Mouse (Mus musculus) heart, embryonic 14.5 days (tissue): ENCODE measurements around the gene Aaed1. TPM values are rescaled to one million over a fixed set of nuclear protein-coding genes. Genes with fewer than 3 reads are reported as not detected.
A peak's percentile ranks its signal among the peaks of the same experiment; 100 is the strongest.

Source experiments
- ATAC-seq: fragments of 200-750 bp; cut with Nextera tagmentation; 2 replicates; pipeline ENCODE4 v1.8.0; 2017; ENCODE audit warnings: low read depth, moderate TSS enrichment; ENCODE audit not compliant: insufficient number of reproducible peaks, insufficient read depth, low FRiP score
- H3K27ac ChIP-seq, 2 experiments: fragments of 200-500 bp in 1 of 2; fragments of 300-500 bp in 1 of 2; sonication (generic) in 1 of 2; replicated peaks in 1 of 2; 2 replicates each; pipeline ENCODE4 v1.5.1; 2012 to 2014; ENCODE audit warnings: low read depth in 2 of 2, low read length in 2 of 2, control low read depth in 1 of 2, mild to moderate bottlenecking in 1 of 2, mixed read lengths in 1 of 2; ENCODE audit not compliant: control insufficient read depth in 1 of 2, insufficient read depth in 1 of 2
- H3K27me3 ChIP-seq: fragments of 300-500 bp; sonication (generic); 2 replicates; pipeline ENCODE4 v1.6.1; 2014; ENCODE audit warnings: mild to moderate bottlenecking, low read length, control low read depth; ENCODE audit not compliant: control insufficient read depth, insufficient read depth
- H3K36me3 ChIP-seq: fragments of 300-500 bp; sonication (generic); 2 replicates; pipeline ENCODE4 v1.6.1; 2014; ENCODE audit warnings: mild to moderate bottlenecking, control low read depth, low read length, mixed read lengths; ENCODE audit not compliant: control insufficient read depth, insufficient read depth
- H3K4me1 ChIP-seq, 2 experiments: fragments of 200-500 bp in 1 of 2; fragments of 300-500 bp in 1 of 2; sonication (generic) in 1 of 2; 2 replicates each; pipeline ENCODE4 v1.6.1; 2012 to 2014; ENCODE audit warnings: low read length in 2 of 2, control low read depth in 1 of 2, mixed read lengths in 1 of 2; ENCODE audit not compliant: control insufficient read depth in 2 of 2, insufficient read depth in 2 of 2
- H3K4me2 ChIP-seq: fragments of 300-500 bp; sonication (generic); 2 replicates; pipeline ENCODE4 v1.6.1; 2014; ENCODE audit warnings: mild to moderate bottlenecking, low read length
- H3K4me3 ChIP-seq, 2 experiments: fragments of 200-500 bp in 1 of 2; fragments of 300-500 bp in 1 of 2; sonication (generic) in 1 of 2; 2 replicates each; pipeline ENCODE4 v1.5.1; 2012 to 2014; ENCODE audit warnings: low read length in 2 of 2, mild to moderate bottlenecking in 2 of 2, control low read depth in 1 of 2, low read depth in 1 of 2, moderate library complexity in 1 of 2; ENCODE audit not compliant: control insufficient read depth in 1 of 2, insufficient read depth in 1 of 2
- H3K9ac ChIP-seq: fragments of 300-500 bp; sonication (generic); 2 replicates; pipeline ENCODE4 v1.6.1; 2014; ENCODE audit warnings: mild to moderate bottlenecking, low read length
- H3K9me3 ChIP-seq: fragments of 300-500 bp; sonication (generic); 2 replicates; pipeline ENCODE4 v1.6.1; 2016; ENCODE audit warnings: low read length, control low read depth; ENCODE audit not compliant: control insufficient read depth
- WGBS: fragments of 180-500 bp; shearing (Covaris S2); extraction: QIAGEN DNeasy Blood & Tissue Kit; methylation state at CpG from one replicate; pipeline ENCODE4 v1.1.7; 2014; 5-methylcytosine and 5-hydroxymethylcytosine counted together
- polyA plus RNA-seq: library from polyadenylated mRNA; unstranded; fragments of >200 nt; fragmentation: Nextera tagmentation; extraction: Ambion mirVana; gene quantifications from 2 replicates; pipeline ENCODE4 v1.2.1, GENCODE M21; 2014

Aaed1 gene
- polyA plus RNA-seq, 1 experiment from 2014 or later: 78.3 TPM

DNA sequence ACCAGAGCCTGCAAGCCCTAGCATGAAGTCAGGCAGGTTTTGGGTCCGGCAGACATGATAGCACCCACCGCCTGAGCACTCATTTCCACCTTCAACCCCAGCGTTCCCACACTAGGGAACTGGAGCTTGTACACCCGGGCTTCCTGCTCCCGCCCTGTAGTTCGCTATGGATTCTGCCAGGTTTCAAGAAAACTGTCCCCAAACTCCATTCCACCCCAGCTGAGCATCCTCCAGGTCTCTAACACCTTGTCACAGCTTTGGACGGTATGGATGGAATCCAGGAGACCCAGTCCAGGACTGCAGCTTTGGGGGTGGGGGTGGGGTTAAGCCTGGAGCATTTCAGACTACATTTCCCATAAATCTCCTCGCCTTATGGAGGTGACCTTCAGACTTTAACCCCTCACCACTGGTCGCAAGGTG lies 31.6 kb upstream of the Aaed1 start:
- Histone ChIP-seq H3K4me1 (peaks cover 0 to 2% of the 10 kb centered on the region in 2 experiments; a peak in 1 of 4 replicates), H3K27ac (peak overlapping the region; percentile 21 to 24; a peak in 2 of 4 replicates), H3K4me2 (peak overlapping the region; percentile 95), H3K9me3 (no peaks in the 10 kb centered on the region), H3K4me3 (peak overlapping the region; percentile 55 to 84), H3K27me3 (no peaks in the 10 kb centered on the region), H3K36me3 (no peaks in the 10 kb centered on the region), H3K9ac (peak overlapping the region; percentile 81)
- 2% methylated on average over 9 of the region's 9 CpGs for WGBS
- no peak for ATAC-seq

DNA sequence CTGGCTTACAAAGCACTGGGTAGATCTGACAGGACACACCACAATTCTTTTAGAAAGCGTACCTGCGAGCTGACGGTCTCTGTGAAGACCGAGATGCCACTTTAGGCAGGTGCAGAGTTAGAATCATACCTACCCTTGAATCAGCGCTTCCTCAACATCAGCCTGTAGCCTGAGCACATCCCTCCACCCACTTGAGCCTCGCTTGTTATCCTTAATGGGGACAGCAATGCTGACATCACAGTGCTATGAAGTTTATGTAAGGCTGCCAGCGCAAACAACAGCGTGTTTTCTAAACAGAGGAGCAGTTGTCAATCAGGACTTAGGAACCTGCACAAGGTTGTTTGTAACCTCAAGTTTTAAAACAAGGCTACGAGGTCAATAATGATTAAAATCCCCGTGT lies 31.1 kb upstream of the Aaed1 start:
- no peak for ATAC-seq
- H3K9ac ChIP-seq: peak overlapping the region; percentile 81
- H3K9me3 ChIP-seq: no peaks in the 10 kb centered on the region
- WGBS: 17% methylated on average over 10 of the region's 10 CpGs
- H3K27ac ChIP-seq: 0 out of 4 replicates have a peak overlapping the region, but pooled peaks of 1 of the 2 experiments have one; percentile 24
- peak overlapping the region; percentile 55 to 84 for H3K4me3 ChIP-seq
- H3K4me2 ChIP-seq: peak overlapping the region; percentile 95
- no peaks in the 10 kb centered on the region for H3K36me3 ChIP-seq
- peaks cover 0 to 2% of the 10 kb centered on the region in 2 experiments; a peak in 1 of 4 replicates for H3K4me1 ChIP-seq
- no peaks in the 10 kb centered on the region for H3K27me3 ChIP-seq

DNA sequence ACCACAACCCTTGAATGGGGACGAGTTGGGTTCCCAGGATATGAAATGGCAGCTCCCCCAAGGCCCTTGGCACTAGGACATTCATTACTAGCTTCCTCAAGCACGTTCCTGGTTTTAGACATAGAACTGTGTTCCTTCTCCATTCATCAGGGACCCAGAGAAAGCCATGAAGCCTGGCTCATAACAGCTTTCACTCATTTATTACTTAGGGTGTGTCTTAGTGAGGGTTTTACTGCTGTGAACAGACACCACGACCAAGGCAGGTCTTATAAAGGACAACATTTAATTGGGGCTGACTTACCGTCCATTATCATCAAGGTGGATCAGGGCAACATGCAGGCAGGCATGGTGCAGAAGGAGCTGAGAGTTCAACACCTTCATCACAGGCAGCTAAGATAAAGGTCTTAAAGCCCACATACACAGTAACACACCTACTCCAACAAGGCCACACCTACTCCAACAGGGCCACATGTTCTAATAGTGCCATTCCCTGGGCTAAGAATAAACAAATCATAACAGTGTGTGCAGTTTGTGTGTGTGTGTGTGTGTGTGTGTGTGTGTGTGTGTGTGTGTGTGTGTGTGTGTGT lies 23.1 kb upstream of the Aaed1 start:
- H3K4me3 ChIP-seq: no peak overlapping the region
- no peak overlapping the region for H3K4me2 ChIP-seq
- no peak for ATAC-seq
- H3K9me3 ChIP-seq: no peaks in the 10 kb centered on the region
- no peak overlapping the region for H3K27ac ChIP-seq
- WGBS: 47% methylated on average over 4 of the region's 4 CpGs
- H3K36me3 ChIP-seq: no peaks in the 10 kb centered on the region
- H3K4me1 ChIP-seq: no peaks in the 10 kb centered on the region
- H3K27me3 ChIP-seq: no peaks in the 10 kb centered on the region
- no peak overlapping the region for H3K9ac ChIP-seq

DNA sequence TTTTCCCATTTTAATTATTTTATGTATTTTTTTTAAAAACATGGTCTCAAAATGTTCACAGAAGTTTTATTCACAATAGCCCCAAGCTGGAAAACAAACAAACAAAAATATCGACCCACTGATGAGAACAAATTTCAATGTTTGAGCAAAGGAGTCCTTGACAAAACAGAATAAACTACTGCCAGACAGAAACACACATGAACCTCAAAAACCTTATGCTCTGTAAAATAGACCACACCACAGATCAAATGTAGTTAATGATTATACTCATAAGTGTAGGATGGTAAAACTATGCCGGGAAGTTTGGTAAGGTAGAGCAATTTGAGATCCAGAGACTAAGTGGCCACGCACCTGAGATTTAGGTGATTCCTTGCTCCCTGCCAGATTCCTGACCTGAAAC lies 20.6 kb upstream of the Aaed1 start:
- no peak overlapping the region for H3K9ac ChIP-seq
- H3K9me3 ChIP-seq: no peaks in the 10 kb centered on the region
- H3K4me3 ChIP-seq: no peak overlapping the region
- 90% methylated on average over 3 of the region's 3 CpGs for WGBS
- no peak for ATAC-seq
- no peak overlapping the region for H3K4me2 ChIP-seq
- H3K4me1 ChIP-seq: no peaks in the 10 kb centered on the region
- H3K27ac ChIP-seq: no peak overlapping the region
- no peaks in the 10 kb centered on the region for H3K36me3 ChIP-seq
- no peaks in the 10 kb centered on the region for H3K27me3 ChIP-seq

DNA sequence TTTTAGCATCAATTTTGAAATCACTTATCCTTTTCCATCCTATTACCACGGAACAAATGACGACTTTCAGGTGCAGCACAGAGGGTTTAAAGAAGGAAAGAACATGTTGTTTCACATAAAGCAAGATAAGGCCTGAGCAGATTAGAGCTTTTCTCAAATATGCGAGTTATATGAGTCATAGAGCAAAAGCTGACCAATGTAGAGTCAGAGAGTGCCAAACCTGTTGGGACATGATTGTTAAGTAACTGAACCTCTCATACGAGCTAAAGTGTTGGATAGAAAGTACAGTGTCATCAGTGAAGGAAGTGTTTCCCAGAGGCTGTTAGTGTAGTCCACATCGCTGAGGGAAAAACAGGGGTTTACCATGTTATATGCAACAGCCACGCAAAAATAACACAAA lies 19.8 kb upstream of the Aaed1 start:
- no peak overlapping the region for H3K4me2 ChIP-seq
- H3K9me3 ChIP-seq: no peaks in the 10 kb centered on the region
- 73% methylated on average over 6 of the region's 6 CpGs for WGBS
- H3K27me3 ChIP-seq: no peaks in the 10 kb centered on the region
- no peak for ATAC-seq
- H3K36me3 ChIP-seq: no peaks in the 10 kb centered on the region
- H3K4me1 ChIP-seq: no peaks in the 10 kb centered on the region
- no peak overlapping the region for H3K27ac ChIP-seq
- H3K9ac ChIP-seq: no peak overlapping the region
- no peak overlapping the region for H3K4me3 ChIP-seq

DNA sequence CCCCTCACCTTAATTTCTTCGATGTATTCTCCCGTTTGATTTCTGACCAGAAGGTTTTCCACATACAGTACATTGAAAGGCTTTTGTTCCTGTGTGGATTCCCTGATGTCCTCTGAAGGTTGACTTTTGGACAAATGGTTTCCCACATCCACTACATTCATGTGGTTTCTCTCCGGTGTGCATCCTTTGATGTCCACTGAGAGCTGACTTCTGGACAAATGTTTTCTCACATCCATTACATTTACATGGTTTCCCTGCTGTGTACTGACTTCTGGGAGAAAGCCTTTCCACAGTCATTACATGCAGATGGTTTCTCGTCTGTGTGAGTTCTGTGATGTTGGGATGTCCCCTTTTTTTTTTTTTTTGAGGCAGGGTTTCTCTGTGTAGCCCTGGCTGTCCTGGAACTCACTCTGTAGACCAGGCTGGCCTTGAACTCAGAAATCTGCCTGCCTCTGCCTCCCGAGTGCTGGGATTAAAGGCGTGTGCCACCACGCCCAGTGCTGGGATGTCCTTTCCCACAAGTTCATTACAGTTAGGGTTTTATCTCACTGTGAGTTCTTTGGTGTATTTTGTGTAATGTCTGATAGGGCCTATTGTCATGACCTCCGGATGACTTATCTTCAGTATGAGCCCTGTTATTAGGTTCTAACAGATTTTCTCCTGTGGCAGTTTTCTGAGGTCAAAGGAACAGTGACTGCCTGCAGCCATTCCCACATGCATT lies 10.2 kb upstream of the Aaed1 start:
- no peak overlapping the region for H3K27ac ChIP-seq
- no peak overlapping the region for H3K4me2 ChIP-seq
- no peak overlapping the region for H3K4me3 ChIP-seq
- H3K9ac ChIP-seq: no peak overlapping the region
- H3K9me3 ChIP-seq: no peaks in the 10 kb centered on the region
- ATAC-seq: no peak
- no peaks in the 10 kb centered on the region for H3K27me3 ChIP-seq
- H3K4me1 ChIP-seq: no peaks in the 10 kb centered on the region
- 76% methylated on average over 8 of the region's 8 CpGs for WGBS
- H3K36me3 ChIP-seq: no peaks in the 10 kb centered on the region

DNA sequence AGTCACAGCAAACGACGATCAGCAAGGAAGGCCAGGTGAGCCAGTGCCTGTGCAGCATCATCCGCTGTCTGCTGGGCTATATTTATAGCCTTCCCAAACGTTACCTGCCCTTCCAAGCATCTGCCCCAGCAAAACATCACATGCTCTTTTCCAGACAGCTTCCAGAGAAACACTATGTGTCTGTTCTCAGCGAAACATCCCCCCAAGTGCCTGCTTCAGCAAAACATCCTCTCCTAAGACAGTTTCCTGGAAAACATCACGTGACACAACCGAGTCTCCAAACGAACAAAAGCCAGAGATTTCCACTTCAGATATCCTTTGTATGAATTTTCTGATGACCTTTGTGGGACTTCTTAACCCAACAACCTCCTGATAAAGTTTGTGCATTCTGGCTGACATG lies 7.8 kb upstream of the Aaed1 start:
- H3K4me1 ChIP-seq: no peaks in the 10 kb centered on the region
- H3K4me2 ChIP-seq: no peak overlapping the region
- H3K27ac ChIP-seq: no peak overlapping the region
- H3K4me3 ChIP-seq: no peak overlapping the region
- H3K9ac ChIP-seq: no peak overlapping the region
- no peak for ATAC-seq
- H3K36me3 ChIP-seq: no peaks in the 10 kb centered on the region
- WGBS: 42% methylated on average over 8 of the region's 8 CpGs
- no peaks in the 10 kb centered on the region for H3K9me3 ChIP-seq
- no peaks in the 10 kb centered on the region for H3K27me3 ChIP-seq
